ENCODE assay signal across 8 mouse cellular contexts in the genomic region with DNA sequence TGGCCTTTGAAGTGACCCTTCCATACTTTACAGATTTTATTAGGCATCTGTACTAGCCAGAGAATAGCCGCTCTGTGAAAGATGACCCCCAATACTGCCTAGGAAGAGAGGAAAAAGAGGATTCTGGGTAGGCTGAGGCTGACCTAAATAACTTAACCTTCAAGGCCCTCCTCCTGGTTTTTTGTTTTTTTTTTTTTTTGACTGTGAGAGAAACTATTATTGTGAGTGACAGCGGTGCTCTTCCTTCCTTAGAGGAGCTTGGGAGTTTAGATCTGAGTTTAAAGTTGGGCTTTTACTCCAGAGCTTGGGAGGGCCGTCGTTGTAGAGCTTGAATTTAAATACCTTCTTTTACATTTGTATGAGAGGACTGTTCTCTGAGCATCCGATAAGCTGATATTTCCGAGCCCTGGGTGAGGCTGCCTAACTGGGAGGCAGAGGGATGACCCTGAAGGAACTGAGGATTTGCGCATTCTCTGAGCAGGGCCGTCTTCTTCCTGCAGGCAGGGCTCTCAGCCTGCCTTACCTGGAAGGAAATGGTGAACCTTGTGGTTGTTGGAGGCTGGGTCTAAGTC. TPM values are rescaled to one million over a fixed set of nuclear protein-coding genes. Genes with fewer than 3 reads are reported as not detected.
DNase-seq lines count a peak whose midpoint lies in the region; ATAC-seq and TF ChIP-seq lines count a peak whose summit lies in the region.
"Had no signal": no experiment of that assay in that cellular context is flagged by ENCODE, and none has a peak within 500 bp of the region (broad histone marks: within the 10 kb centered on the region; RNA-seq: fewer than 3 reads in every experiment).

No protein-coding gene starts in this region.

- no peaks in the 10 kb centered on the region for H3K9me3 ChIP-seq in stomach, embryonic 14.5 days (ENCODE audit: control insufficient read depth, low read depth, low read length)
- H3K9me3 ChIP-seq in stomach, postnatal 0 days (ENCODE audit: control insufficient read depth, low read length) = no peaks in the 10 kb centered on the region
- H3K9me3 ChIP-seq in forebrain, embryonic 13.5 days (replicated peaks) = no peaks in the 10 kb centered on the region
- no peaks in the 10 kb centered on the region for H3K9me3 ChIP-seq in liver, embryonic 12.5 days (replicated peaks)
- H3K9me3 ChIP-seq: megakaryocyte, embryonic 14.5 days had no signal

- no peaks in the 10 kb centered on the region for H3K27me3 ChIP-seq in stomach, embryonic 14.5 days (ENCODE audit: control insufficient read depth, insufficient read depth, low read length)
- no peaks in the 10 kb centered on the region for H3K27me3 ChIP-seq in stomach, postnatal 0 days (ENCODE audit: control insufficient read depth, insufficient read depth, low read length)
- H3K27me3 ChIP-seq in forebrain, embryonic 13.5 days = no peaks in the 10 kb centered on the region
- no peaks in the 10 kb centered on the region for H3K27me3 ChIP-seq in liver, embryonic 12.5 days (replicated peaks)
- H3K27me3 ChIP-seq: megakaryocyte, embryonic 14.5 days had no signal

- H3K27ac ChIP-seq in stomach, embryonic 14.5 days (ENCODE audit: low read length) = no peak overlapping the region
- no peak overlapping the region for H3K27ac ChIP-seq in stomach, postnatal 0 days (replicated peaks)
- H3K27ac ChIP-seq in forebrain, embryonic 13.5 days = no peak overlapping the region
- H3K27ac ChIP-seq in liver, embryonic 12.5 days = peak overlapping the region; percentile 84

- H3K4me1 ChIP-seq in stomach, embryonic 14.5 days (ENCODE audit: control insufficient read depth, insufficient read depth, low read length) = peaks cover 19% of the 10 kb centered on the region
- H3K4me1 ChIP-seq in stomach, postnatal 0 days (replicated peaks; ENCODE audit: control insufficient read depth, insufficient read depth) = 0 out of 2 replicates have a peak, but pooled peaks cover 3% of the 10 kb centered on the region
- H3K4me1 ChIP-seq in forebrain, embryonic 13.5 days = peaks cover 25% of the 10 kb centered on the region
- H3K4me1 ChIP-seq in liver, embryonic 12.5 days = peaks cover 42% of the 10 kb centered on the region

- no peak overlapping the region for H3K9ac ChIP-seq in stomach, embryonic 14.5 days (replicated peaks; ENCODE audit: low read depth, low read length)
- no peak overlapping the region for H3K9ac ChIP-seq in stomach, postnatal 0 days (ENCODE audit: low read length)
- peak overlapping the region; percentile 84 for H3K9ac ChIP-seq in forebrain, embryonic 13.5 days
- H3K9ac ChIP-seq in liver, embryonic 12.5 days = 0 out of 2 replicates have a peak overlapping the region, but pooled peaks have one; percentile 44

- no peak overlapping the region for H3K4me3 ChIP-seq in stomach, embryonic 14.5 days (ENCODE audit: low read depth, low read length)
- no peak overlapping the region for H3K4me3 ChIP-seq in stomach, postnatal 0 days (ENCODE audit: low read depth, low read length)
- peak overlapping the region; percentile 70 for H3K4me3 ChIP-seq in forebrain, embryonic 13.5 days
- peak overlapping the region; percentile 81; the same call in 1 of the 2 replicates for H3K4me3 ChIP-seq in liver, embryonic 12.5 days
- H3K4me3 ChIP-seq: megakaryocyte, embryonic 14.5 days had no signal

- no peak for DNase-seq in stomach, postnatal 0 days (ENCODE audit: low spot score)
- no peak for DNase-seq in gastrocnemius, adult 8-10 months (ENCODE audit: low spot score in 2 of 2)
- DNase-seq in spleen, postnatal 4 days (ENCODE audit: low spot score in 2 of 2) = no peak
- DNase-seq in kidney, adult 18-20 months = no peak

- no peak for TF ChIP-seq CTCF in stomach, postnatal 0 days (IDR thresholded peaks at IDR 0.05; ENCODE audit: low read depth)

- peaks cover 12% of the 10 kb centered on the region for H3K36me3 ChIP-seq in stomach, embryonic 14.5 days (ENCODE audit: control insufficient read depth, insufficient read depth, low read length)
- H3K36me3 ChIP-seq in stomach, postnatal 0 days (ENCODE audit: control insufficient read depth, insufficient read depth, low read length) = no peaks in the 10 kb centered on the region
- peaks cover 45% of the 10 kb centered on the region for H3K36me3 ChIP-seq in forebrain, embryonic 13.5 days (ENCODE audit: poor library complexity, severe bottlenecking)
- H3K36me3 ChIP-seq in liver, embryonic 12.5 days = peaks cover 47% of the 10 kb centered on the region

- TF ChIP-seq EP300 in stomach, postnatal 0 days (optimal IDR thresholded peaks at IDR 0.05) = no peak

- 72% methylated on average over 8 of the region's 8 CpGs for WGBS in stomach, embryonic 14.5 days
- WGBS in stomach, postnatal 0 days = 78% methylated on average over 8 of the region's 8 CpGs
- 73% methylated on average over 8 of the region's 8 CpGs for WGBS in forebrain, embryonic 13.5 days
- WGBS in liver, embryonic 12.5 days (ENCODE audit: insufficient replicate concordance) = 75% methylated on average over 8 of the region's 8 CpGs

- ATAC-seq in stomach, embryonic 14.5 days (ENCODE audit: insufficient number of reproducible peaks, insufficient read depth, low FRiP score, low read depth) = no peak
- no peak for ATAC-seq in stomach, postnatal 0 days (ENCODE audit: low FRiP score, low TSS enrichment)
- no peak for ATAC-seq in forebrain, embryonic 13.5 days
- ATAC-seq in liver, embryonic 12.5 days = no peak

- H3K4me2 ChIP-seq in stomach, embryonic 14.5 days (replicated peaks; ENCODE audit: low read depth, low read length) = peak overlapping the region; percentile 70; the same call in 1 of the 2 replicates
- H3K4me2 ChIP-seq in stomach, postnatal 0 days (replicated peaks; ENCODE audit: low read depth) = no peak overlapping the region
- peak overlapping the region; percentile 89 for H3K4me2 ChIP-seq in forebrain, embryonic 13.5 days
- peak overlapping the region; percentile 98 for H3K4me2 ChIP-seq in liver, embryonic 12.5 days

RNA-seq across cellular contexts. Expression of a gene that starts 2.4 kb away (rescaled TPM):
- polyA plus RNA-seq in stomach, embryonic 14.5 days (2014; fragmentation: Nextera tagmentation; extraction: Ambion mirVana) = 128 and 134 TPM in 2 replicates
- polyA plus RNA-seq in stomach, postnatal 0 days (2015; fragmentation: Nextera tagmentation; extraction: Ambion mirVana) = 31.3 and 31.9 TPM in 2 replicates
- 180 and 199 TPM in 2 replicates for polyA plus RNA-seq in forebrain, embryonic 13.5 days (2015; fragmentation: Nextera tagmentation; extraction: Ambion mirVana)
- 111 and 115 TPM in 2 replicates for polyA plus RNA-seq in liver, embryonic 12.5 days (2016; fragmentation: Nextera tagmentation; extraction: Ambion mirVana)
- 10 to 100 TPM; 52.8 to 68.4 (median 58.4) TPM for total RNA-seq in gastrocnemius, adult 8-10 months (2022)

Comparison
In these comparisons a context has a peak if more than half of its experiments do, and no peak if none do; other contexts are left out.
1. H3K4me3 ChIP-seq: peak in forebrain, embryonic 13.5 days (single experiment) and liver, embryonic 12.5 days (single experiment); none in stomach, embryonic 14.5 days (single experiment) and stomach, postnatal 0 days (single experiment).
2. H3K9ac ChIP-seq: peak in forebrain, embryonic 13.5 days (single experiment) and liver, embryonic 12.5 days (single experiment); none in stomach, embryonic 14.5 days (single experiment) and stomach, postnatal 0 days (single experiment).